Mouse (Mus musculus) limb, embryonic 11.5 days (tissue): ENCODE results near the gene Chd2. TPM values are rescaled to one million over a fixed set of nuclear protein-coding genes. Genes with fewer than 3 reads are reported as not detected.

Experiments used
- ATAC-seq: fragments of 200-750 bp; cut with Nextera tagmentation; 2 replicates; pipeline ENCODE4 v1.8.0; 2017; ENCODE audit warnings: low read depth; ENCODE audit not compliant: insufficient number of reproducible peaks, low FRiP score, low TSS enrichment
- DNase-seq: peaks from one replicate; pipeline ENCODE4 v3.0.0-alpha.2; 2015; ENCODE audit warnings: low spot score
- H3K27ac ChIP-seq: fragments of 300-500 bp; sonication (generic); replicated peaks from 2 replicates; pipeline ENCODE4 v1.5.1; 2014; ENCODE audit warnings: low read depth, mild to moderate bottlenecking, low read length
- H3K27me3 ChIP-seq: fragments of 300-500 bp; sonication (generic); 2 replicates; pipeline ENCODE4 v1.6.1; 2014; ENCODE audit warnings: mild to moderate bottlenecking, low read length, mixed read lengths; ENCODE audit not compliant: control insufficient read depth, insufficient read depth
- H3K36me3 ChIP-seq: fragments of 300-500 bp; sonication (generic); 2 replicates; pipeline ENCODE4 v1.6.1; 2014; ENCODE audit warnings: mild to moderate bottlenecking, low read length, moderate library complexity, mixed read lengths; ENCODE audit not compliant: control insufficient read depth, insufficient read depth
- H3K4me1 ChIP-seq: fragments of 300-500 bp; sonication (generic); 2 replicates; pipeline ENCODE4 v1.6.1; 2014; ENCODE audit warnings: low read length, mixed read lengths; ENCODE audit not compliant: control insufficient read depth, insufficient read depth
- H3K4me2 ChIP-seq: fragments of 300-500 bp; sonication (generic); 2 replicates; pipeline ENCODE4 v1.6.1; 2014; ENCODE audit warnings: low read depth, mild to moderate bottlenecking, moderate library complexity; ENCODE audit not compliant: severe bottlenecking
- H3K4me3 ChIP-seq: fragments of 300-500 bp; sonication (generic); 2 replicates; pipeline ENCODE4 v1.5.1; 2014; ENCODE audit warnings: low read depth, low read length
- H3K9ac ChIP-seq: fragments of 300-500 bp; sonication (generic); 2 replicates; pipeline ENCODE4 v1.6.1; 2014; ENCODE audit warnings: mild to moderate bottlenecking, low read length
- H3K9me3 ChIP-seq: fragments of 300-500 bp; sonication (generic); 2 replicates; pipeline ENCODE4 v1.6.1; 2016; ENCODE audit warnings: low read length; ENCODE audit not compliant: control insufficient read depth
- WGBS: fragments of 180-500 bp; shearing (Covaris S2); extraction: QIAGEN DNeasy Blood & Tissue Kit; methylation state at CpG from one replicate; pipeline ENCODE4 v1.1.7; 2014; 5-methylcytosine and 5-hydroxymethylcytosine counted together
- polyA plus RNA-seq: library from polyadenylated mRNA; unstranded; fragments of >200 nt; fragmentation: Nextera tagmentation; extraction: Ambion mirVana; gene quantifications from 2 replicates; pipeline ENCODE4 v1.2.1, GENCODE M21; 2014

Chd2 gene
- polyA plus RNA-seq, 1 experiment from 2014 or later = 48.9 TPM

- Histone ChIP-seq H3K27me3 (no peaks in the 10 kb centered on the region), H3K4me2 (no peak overlapping the region), H3K36me3 (peaks cover 15% of the 10 kb centered on the region; the same call in 1 of the 2 replicates), H3K4me3 (no peak overlapping the region), H3K27ac (no peak overlapping the region), H3K4me1 (peaks cover 3% of the 10 kb centered on the region; the same call in 1 of the 2 replicates), H3K9me3 (no peaks in the 10 kb centered on the region), H3K9ac (no peak overlapping the region)
- DNase-seq = no peak
- 66% methylated on average over 5 of the region's 5 CpGs for WGBS
- no peak for ATAC-seq
Observed at GRCm38 (mm10) chr7:73420827-73421226, 120.8 kb downstream of the Chd2 start.

- Histone ChIP-seq H3K36me3 (peaks cover 19% of the 10 kb centered on the region; the same call in 1 of the 2 replicates), H3K9me3 (no peaks in the 10 kb centered on the region), H3K27me3 (no peaks in the 10 kb centered on the region), H3K4me3 (no peak overlapping the region), H3K27ac (no peak overlapping the region), H3K4me1 (peaks cover 3% of the 10 kb centered on the region; the same call in 1 of the 2 replicates), H3K4me2 (no peak overlapping the region), H3K9ac (no peak overlapping the region)
- DNase-seq (no peak), ATAC-seq (no peak)
- WGBS = 44% methylated on average over 7 of the region's 7 CpGs
Observed at GRCm38 (mm10) chr7:73419375-73419774, 122.3 kb downstream of the Chd2 start.

GRCm38 (mm10) chr7:73414192-73414591 is 127.4 kb downstream of the Chd2 start:
- Histone ChIP-seq H3K4me3 (no peak overlapping the region), H3K27me3 (no peaks in the 10 kb centered on the region), H3K9me3 (no peaks in the 10 kb centered on the region), H3K4me1 (peaks cover under 1% of the 10 kb centered on the region; the same call in 1 of the 2 replicates), H3K9ac (no peak overlapping the region), H3K36me3 (peaks cover 36% of the 10 kb centered on the region), H3K27ac (no peak overlapping the region), H3K4me2 (no peak overlapping the region)
- WGBS = 85% methylated on average over 14 of the region's 14 CpGs
- ATAC-seq (no peak), DNase-seq (no peak)

GRCm38 (mm10) chr7:73412419-73412818 is 129.2 kb downstream of the Chd2 start:
- H3K4me2 ChIP-seq = no peak overlapping the region
- peaks cover 30% of the 10 kb centered on the region for H3K36me3 ChIP-seq
- no peak overlapping the region for H3K4me3 ChIP-seq
- no peaks in the 10 kb centered on the region for H3K27me3 ChIP-seq
- no peaks in the 10 kb centered on the region for H3K9me3 ChIP-seq
- no peak for ATAC-seq
- H3K27ac ChIP-seq = no peak overlapping the region
- 89% methylated on average over 7 of the region's 7 CpGs for WGBS
- no peak overlapping the region for H3K9ac ChIP-seq
- no peaks in the 10 kb centered on the region for H3K4me1 ChIP-seq
- no peak for DNase-seq

- H3K4me3 ChIP-seq = no peak overlapping the region
- no peak overlapping the region for H3K4me2 ChIP-seq
- no peak overlapping the region for H3K27ac ChIP-seq
- DNase-seq (no peak), ATAC-seq (no peak)
- WGBS = 88% methylated on average over 4 of the region's 4 CpGs
- H3K9ac ChIP-seq = no peak overlapping the region
- H3K36me3 ChIP-seq = peaks cover 28% of the 10 kb centered on the region
- no peaks in the 10 kb centered on the region for H3K4me1 ChIP-seq
- no peaks in the 10 kb centered on the region for H3K27me3 ChIP-seq
- no peaks in the 10 kb centered on the region for H3K9me3 ChIP-seq
Observed at GRCm38 (mm10) chr7:73411986-73412385, 129.6 kb downstream of the Chd2 start.

GRCm38 (mm10) chr7:73411523-73411922 is 130.1 kb downstream of the Chd2 start:
- Histone ChIP-seq H3K9ac (no peak overlapping the region), H3K27me3 (no peaks in the 10 kb centered on the region), H3K4me3 (no peak overlapping the region), H3K4me2 (no peak overlapping the region), H3K27ac (no peak overlapping the region), H3K36me3 (peaks cover 28% of the 10 kb centered on the region), H3K4me1 (no peaks in the 10 kb centered on the region), H3K9me3 (no peaks in the 10 kb centered on the region)
- WGBS = 79% methylated on average over 7 of the region's 7 CpGs
- ATAC-seq (no peak), DNase-seq (no peak)

- 94% methylated on average over 11 of the region's 11 CpGs for WGBS
- Histone ChIP-seq H3K4me3 (no peak overlapping the region), H3K4me2 (no peak overlapping the region), H3K27me3 (no peaks in the 10 kb centered on the region), H3K27ac (no peak overlapping the region), H3K36me3 (peaks cover 20% of the 10 kb centered on the region), H3K9ac (no peak overlapping the region), H3K4me1 (peaks cover 18% of the 10 kb centered on the region), H3K9me3 (no peaks in the 10 kb centered on the region)
- DNase-seq (no peak), ATAC-seq (no peak)
Observed at GRCm38 (mm10) chr7:73405550-73405949, 136.1 kb downstream of the Chd2 start.

GRCm38 (mm10) chr7:73403538-73403937 is 138.1 kb downstream of the Chd2 start:
- Histone ChIP-seq H3K9me3 (no peaks in the 10 kb centered on the region), H3K4me3 (no peak overlapping the region), H3K4me1 (peaks cover 37% of the 10 kb centered on the region), H3K27me3 (no peaks in the 10 kb centered on the region), H3K27ac (no peak overlapping the region), H3K4me2 (no peak overlapping the region), H3K9ac (no peak overlapping the region), H3K36me3 (peaks cover 12% of the 10 kb centered on the region)
- 9% methylated on average over 3 of the region's 3 CpGs for WGBS
- ATAC-seq (no peak), DNase-seq (no peak)

- DNase-seq = no peak
- H3K4me1 ChIP-seq = peaks cover 45% of the 10 kb centered on the region
- no peak overlapping the region for H3K4me3 ChIP-seq
- H3K9me3 ChIP-seq = no peaks in the 10 kb centered on the region
- peak overlapping the region; percentile 13; the same call in 1 of the 2 replicates for H3K9ac ChIP-seq
- H3K36me3 ChIP-seq = peaks cover 10% of the 10 kb centered on the region
- no peak for ATAC-seq
- H3K27ac ChIP-seq = no peak overlapping the region
- H3K4me2 ChIP-seq = no peak overlapping the region; the same call in 1 of the 2 replicates
- no peaks in the 10 kb centered on the region for H3K27me3 ChIP-seq
- 48% methylated on average over 1 of the region's 1 CpGs for WGBS
Observed at GRCm38 (mm10) chr7:73402671-73403070, 139.0 kb downstream of the Chd2 start.
